Mouse (Mus musculus): Measurements from ENCODE around the gene Scarb1. TPM values are rescaled to one million over a fixed set of nuclear protein-coding genes. Genes with fewer than 3 reads are reported as not detected.

The Scarb1 gene
- polyA plus RNA-seq, 1 experiment from 2014 or later = 30.1 TPM

DNA sequence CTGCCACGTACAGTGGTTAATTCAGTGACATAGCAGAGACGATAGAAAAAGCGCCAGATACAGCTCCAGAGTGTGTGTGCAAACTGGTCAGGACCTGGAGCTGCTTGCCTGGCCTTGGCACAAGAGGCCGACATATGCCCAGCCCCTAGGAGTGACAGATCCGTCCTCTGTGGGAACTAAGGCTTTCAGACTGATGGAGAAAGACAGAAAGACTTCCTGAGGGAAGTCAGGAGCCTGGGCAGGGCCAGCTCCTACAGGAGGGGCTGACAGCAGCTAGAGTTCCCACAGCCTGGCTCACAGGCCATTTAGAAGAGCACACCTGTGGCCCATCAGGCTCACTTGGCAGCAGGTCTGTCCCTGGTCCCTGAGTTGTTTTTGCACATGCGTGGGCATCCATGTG, 63.6 kb downstream of the Scarb1 start:
- DNase-seq (ENCODE audit: low spot score) (no peak), ATAC-seq (ENCODE audit: low FRiP score, low TSS enrichment) (no peak)
- no peaks in the 10 kb centered on the region for H3K9me3 ChIP-seq (ENCODE audit: control insufficient read depth, low read length)
- 0 out of 2 replicates have a peak, but pooled peaks cover 3% of the 10 kb centered on the region for H3K36me3 ChIP-seq (ENCODE audit: control insufficient read depth, insufficient read depth, low read length)
- no peak overlapping the region for H3K27ac ChIP-seq (replicated peaks)
- no peaks in the 10 kb centered on the region for H3K4me1 ChIP-seq (replicated peaks; ENCODE audit: control insufficient read depth, insufficient read depth)
- no peak overlapping the region for H3K4me3 ChIP-seq (ENCODE audit: low read depth, low read length)
- no peaks in the 10 kb centered on the region for H3K27me3 ChIP-seq (ENCODE audit: control insufficient read depth, insufficient read depth, low read length)
- WGBS = 83% methylated on average over 6 of the region's 6 CpGs
- TF ChIP-seq CTCF (IDR thresholded peaks at IDR 0.05; ENCODE audit: low read depth) = no peak
- TF ChIP-seq EP300 (optimal IDR thresholded peaks at IDR 0.05) = no peak
- H3K9ac ChIP-seq (ENCODE audit: low read length) = no peak overlapping the region
- H3K4me2 ChIP-seq (replicated peaks; ENCODE audit: low read depth) = no peak overlapping the region

DNA sequence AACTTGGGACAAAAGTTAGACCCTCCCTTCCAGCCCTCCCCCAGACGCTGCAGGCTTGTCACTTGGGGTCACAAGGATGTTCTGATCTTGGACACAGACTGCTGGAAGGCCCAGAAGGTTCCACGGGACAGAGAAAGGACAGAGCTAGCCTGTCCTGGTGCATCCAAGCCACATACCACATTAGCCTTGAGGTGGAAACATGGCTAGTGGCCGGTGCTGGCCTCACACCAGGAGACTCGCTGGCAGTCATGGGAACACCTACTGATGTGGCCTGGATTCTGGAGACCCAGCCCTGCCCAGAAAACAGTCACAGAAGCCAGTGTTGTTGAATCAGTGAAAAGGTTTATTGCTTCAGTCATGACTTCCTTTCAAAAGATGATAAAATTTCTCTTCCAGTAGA, 64.1 kb downstream of the Scarb1 start:
- Histone ChIP-seq H3K4me1 (replicated peaks; ENCODE audit: control insufficient read depth, insufficient read depth) (no peaks in the 10 kb centered on the region), H3K9me3 (ENCODE audit: control insufficient read depth, low read length) (no peaks in the 10 kb centered on the region), H3K4me3 (ENCODE audit: low read depth, low read length) (no peak overlapping the region), H3K27ac (replicated peaks) (no peak overlapping the region), H3K9ac (ENCODE audit: low read length) (no peak overlapping the region), H3K27me3 (ENCODE audit: control insufficient read depth, insufficient read depth, low read length) (no peaks in the 10 kb centered on the region), H3K36me3 (ENCODE audit: control insufficient read depth, insufficient read depth, low read length) (0 out of 2 replicates have a peak, but pooled peaks cover 3% of the 10 kb centered on the region), H3K4me2 (replicated peaks; ENCODE audit: low read depth) (no peak overlapping the region)
- DNase-seq (ENCODE audit: low spot score) (no peak), ATAC-seq (ENCODE audit: low FRiP score, low TSS enrichment) (no peak)
- 94% methylated on average over 4 of the region's 4 CpGs for WGBS
- TF ChIP-seq EP300 (optimal IDR thresholded peaks at IDR 0.05) = no peak
- no peak for TF ChIP-seq CTCF (IDR thresholded peaks at IDR 0.05; ENCODE audit: low read depth)

DNA sequence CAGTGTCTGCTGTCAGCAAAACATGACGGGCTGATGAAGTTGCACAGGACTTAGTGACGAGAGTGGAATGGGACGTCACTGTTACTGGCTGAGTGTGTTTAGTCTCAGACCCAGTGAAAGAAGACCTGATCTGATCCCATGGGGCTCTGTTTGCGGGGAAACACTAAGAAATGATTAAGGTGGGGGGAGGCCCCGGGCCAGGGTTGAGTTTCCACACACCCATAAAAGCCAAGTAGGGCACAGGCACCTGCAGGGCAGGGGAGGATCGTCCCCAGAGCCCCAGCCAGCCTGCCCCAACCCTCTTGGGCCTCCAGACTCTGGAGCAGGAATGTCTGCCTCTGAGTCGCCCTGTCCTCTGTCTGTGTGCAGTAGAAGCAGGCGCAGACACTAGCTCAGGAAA, 65.6 kb downstream of the Scarb1 start:
- ATAC-seq (ENCODE audit: low FRiP score, low TSS enrichment) (no peak), DNase-seq (ENCODE audit: low spot score) (no peak)
- Histone ChIP-seq H3K9ac (ENCODE audit: low read length) (no peak overlapping the region), H3K36me3 (ENCODE audit: control insufficient read depth, insufficient read depth, low read length) (0 out of 2 replicates have a peak, but pooled peaks cover 3% of the 10 kb centered on the region), H3K9me3 (ENCODE audit: control insufficient read depth, low read length) (no peaks in the 10 kb centered on the region), H3K27ac (replicated peaks) (no peak overlapping the region), H3K4me2 (replicated peaks; ENCODE audit: low read depth) (no peak overlapping the region), H3K4me1 (replicated peaks; ENCODE audit: control insufficient read depth, insufficient read depth) (peaks cover 6% of the 10 kb centered on the region), H3K4me3 (ENCODE audit: low read depth, low read length) (no peak overlapping the region), H3K27me3 (ENCODE audit: control insufficient read depth, insufficient read depth, low read length) (no peaks in the 10 kb centered on the region)
- TF ChIP-seq CTCF (IDR thresholded peaks at IDR 0.05; ENCODE audit: low read depth) (no peak), EP300 (optimal IDR thresholded peaks at IDR 0.05) (no peak)
- 61% methylated on average over 8 of the region's 8 CpGs for WGBS

DNA sequence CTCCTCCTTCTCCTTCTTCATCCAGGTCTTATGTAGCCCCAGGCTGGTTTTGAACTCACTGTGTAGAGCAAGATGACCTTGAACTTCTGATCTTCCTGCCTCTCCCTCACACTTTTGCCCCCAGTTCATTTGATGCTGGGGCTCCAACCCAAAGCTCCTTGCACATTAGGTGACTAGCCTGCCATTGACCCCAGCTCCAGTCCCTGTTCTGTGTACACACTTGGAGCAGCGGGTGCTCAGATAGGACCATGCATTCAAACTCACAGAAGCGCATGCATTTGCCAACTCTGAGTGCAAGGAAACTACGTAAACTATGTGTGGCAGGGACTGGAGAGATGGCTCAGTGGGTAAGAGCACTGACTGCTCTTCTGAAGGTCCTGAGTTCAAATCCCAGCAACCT, 66.1 kb downstream of the Scarb1 start:
- DNase-seq (ENCODE audit: low spot score) = no peak
- no peak for ATAC-seq (ENCODE audit: low FRiP score, low TSS enrichment)
- Histone ChIP-seq H3K4me3 (ENCODE audit: low read depth, low read length) (no peak overlapping the region), H3K4me2 (replicated peaks; ENCODE audit: low read depth) (no peak overlapping the region), H3K9ac (ENCODE audit: low read length) (no peak overlapping the region), H3K27me3 (ENCODE audit: control insufficient read depth, insufficient read depth, low read length) (no peaks in the 10 kb centered on the region), H3K36me3 (ENCODE audit: control insufficient read depth, insufficient read depth, low read length) (0 out of 2 replicates have a peak, but pooled peaks cover 3% of the 10 kb centered on the region), H3K4me1 (replicated peaks; ENCODE audit: control insufficient read depth, insufficient read depth) (peaks cover 6% of the 10 kb centered on the region), H3K9me3 (ENCODE audit: control insufficient read depth, low read length) (no peaks in the 10 kb centered on the region), H3K27ac (replicated peaks) (no peak overlapping the region)
- WGBS = 77% methylated on average over 3 of the region's 3 CpGs
- TF ChIP-seq EP300 (optimal IDR thresholded peaks at IDR 0.05) (no peak), CTCF (IDR thresholded peaks at IDR 0.05; ENCODE audit: low read depth) (no peak)

DNA sequence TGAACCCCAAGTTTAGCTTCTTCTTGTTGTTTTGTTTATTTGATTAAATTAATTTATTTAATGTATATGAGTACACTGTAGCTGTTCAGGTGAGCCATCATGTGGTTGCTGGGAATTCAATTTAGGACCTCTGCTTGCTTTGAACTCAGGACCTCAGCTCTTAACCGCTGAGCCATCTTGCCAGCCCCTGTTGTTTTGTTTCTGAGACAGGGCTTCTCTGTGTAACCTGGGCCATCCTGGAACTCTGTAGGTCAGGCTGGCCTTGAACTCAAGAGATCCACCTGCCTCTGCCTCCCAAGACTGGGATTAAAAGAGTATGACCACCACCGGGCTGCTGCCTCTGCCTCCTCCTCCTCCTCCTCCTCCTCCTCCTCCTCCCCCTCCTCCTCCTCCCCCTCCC, 66.7 kb downstream of the Scarb1 start:
- Histone ChIP-seq H3K9ac (ENCODE audit: low read length) (no peak overlapping the region), H3K9me3 (ENCODE audit: control insufficient read depth, low read length) (no peaks in the 10 kb centered on the region), H3K4me3 (ENCODE audit: low read depth, low read length) (no peak overlapping the region), H3K4me1 (replicated peaks; ENCODE audit: control insufficient read depth, insufficient read depth) (peaks cover 6% of the 10 kb centered on the region), H3K27me3 (ENCODE audit: control insufficient read depth, insufficient read depth, low read length) (no peaks in the 10 kb centered on the region), H3K4me2 (replicated peaks; ENCODE audit: low read depth) (no peak overlapping the region), H3K27ac (replicated peaks) (0 out of 2 replicates have a peak overlapping the region, but pooled peaks have one; percentile 30), H3K36me3 (ENCODE audit: control insufficient read depth, insufficient read depth, low read length) (0 out of 2 replicates have a peak, but pooled peaks cover 3% of the 10 kb centered on the region)
- no peak for DNase-seq (ENCODE audit: low spot score)
- no peak for ATAC-seq (ENCODE audit: low FRiP score, low TSS enrichment)
- 83% methylated on average over 2 of the region's 2 CpGs for WGBS
- no peak for TF ChIP-seq CTCF (IDR thresholded peaks at IDR 0.05; ENCODE audit: low read depth)
- TF ChIP-seq EP300 (optimal IDR thresholded peaks at IDR 0.05) = no peak

DNA sequence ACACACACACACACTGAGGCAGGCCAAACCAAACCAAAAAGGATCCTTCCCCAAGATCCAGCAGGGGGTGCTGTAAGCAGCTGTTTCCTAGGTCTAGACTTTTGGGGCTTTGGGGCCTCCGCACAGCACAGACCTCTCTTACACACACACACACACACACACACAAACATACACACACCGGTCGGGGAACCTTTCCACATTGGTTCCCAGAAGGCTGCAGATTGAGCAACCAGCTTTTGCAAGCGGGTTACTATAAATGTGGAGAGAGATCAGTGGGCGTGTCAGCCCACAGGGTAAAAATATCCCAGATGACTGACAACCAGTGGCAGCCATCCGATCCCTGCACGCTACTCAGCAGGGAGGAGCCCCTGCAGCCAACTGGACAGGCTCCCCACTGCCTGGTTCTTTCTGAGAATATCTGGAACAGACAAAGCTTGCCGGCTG, 67.2 kb downstream of the Scarb1 start:
- 7% methylated on average over 8 of the region's 8 CpGs for WGBS
- Histone ChIP-seq H3K9me3 (ENCODE audit: control insufficient read depth, low read length) (no peaks in the 10 kb centered on the region), H3K27me3 (ENCODE audit: control insufficient read depth, insufficient read depth, low read length) (no peaks in the 10 kb centered on the region), H3K4me2 (replicated peaks; ENCODE audit: low read depth) (no peak overlapping the region), H3K36me3 (ENCODE audit: control insufficient read depth, insufficient read depth, low read length) (0 out of 2 replicates have a peak, but pooled peaks cover 3% of the 10 kb centered on the region), H3K27ac (replicated peaks) (0 out of 2 replicates have a peak overlapping the region, but pooled peaks have one; percentile 30), H3K4me3 (ENCODE audit: low read depth, low read length) (no peak overlapping the region), H3K4me1 (replicated peaks; ENCODE audit: control insufficient read depth, insufficient read depth) (peaks cover 6% of the 10 kb centered on the region), H3K9ac (ENCODE audit: low read length) (no peak overlapping the region)
- ATAC-seq (ENCODE audit: low FRiP score, low TSS enrichment) (peak; percentile 71), DNase-seq (ENCODE audit: low spot score) (peak; percentile 70)
- peak; percentile 84 for TF ChIP-seq CTCF (IDR thresholded peaks at IDR 0.05; ENCODE audit: low read depth)
- TF ChIP-seq EP300 (optimal IDR thresholded peaks at IDR 0.05) = no peak
